Mouse (Mus musculus) layer of hippocampus, adult 2 months (tissue): ENCODE data around the gene 4930579F01Rik. TPM values are rescaled to one million over a fixed set of nuclear protein-coding genes. Genes with fewer than 3 reads are reported as not detected.
A peak's percentile ranks its signal among the peaks of the same experiment; 100 is the strongest.

Experiments used
- DNase-seq, 2 experiments: peaks; one replicate each; pipeline ENCODE4 v3.0.0; 2022; ENCODE audit warnings: low spot score in 2 of 2
- H3K27ac ChIP-seq: fragments of 200-600 bp; 2 replicates; pipeline ENCODE4 v1.8.1; 2022
- H3K4me3 ChIP-seq: fragments of 200-600 bp; 2 replicates; pipeline ENCODE4 v1.8.1; 2022; ENCODE audit warnings: mild to moderate bottlenecking
- CTCF ChIP-seq: fragments of 200-600 bp; conservative IDR thresholded peaks from 2 replicates; pipeline ENCODE4 v1.8.1; 2022; ENCODE audit warnings: antibody characterized with exemption, mild to moderate bottlenecking, moderate library complexity
- total RNA-seq, 2 experiments: library from RNA; stranded (reverse); gene quantifications; 2 replicates each; pipeline ENCODE4 v1.2.3; 2021

The 4930579F01Rik gene
- total RNA-seq, 2 experiments from 2014 or later: not detected

DNA sequence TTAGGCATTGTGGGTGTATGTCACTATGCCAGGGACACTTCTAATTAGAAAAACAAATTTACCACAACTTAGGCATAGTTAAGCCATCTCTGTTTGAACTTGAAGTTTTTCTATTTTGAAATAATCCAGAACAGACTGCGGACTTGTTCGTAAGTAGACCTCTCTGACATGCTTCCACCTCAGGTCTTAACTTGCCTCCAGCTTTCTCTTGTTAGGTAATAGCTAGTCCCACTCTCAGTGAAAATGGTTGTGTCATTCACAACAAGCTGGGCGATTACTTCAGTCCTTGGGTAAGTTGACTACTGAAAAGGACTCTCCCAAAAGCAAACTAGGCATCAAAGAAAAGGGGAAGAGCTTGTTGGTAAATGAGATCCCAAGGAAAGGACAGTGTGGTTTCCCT lies 15.2 kb upstream of the 4930579F01Rik start:
- no peak for DNase-seq
- Histone ChIP-seq H3K27ac (no peak overlapping the region), H3K4me3 (no peak overlapping the region)
- TF ChIP-seq CTCF: no peak

DNA sequence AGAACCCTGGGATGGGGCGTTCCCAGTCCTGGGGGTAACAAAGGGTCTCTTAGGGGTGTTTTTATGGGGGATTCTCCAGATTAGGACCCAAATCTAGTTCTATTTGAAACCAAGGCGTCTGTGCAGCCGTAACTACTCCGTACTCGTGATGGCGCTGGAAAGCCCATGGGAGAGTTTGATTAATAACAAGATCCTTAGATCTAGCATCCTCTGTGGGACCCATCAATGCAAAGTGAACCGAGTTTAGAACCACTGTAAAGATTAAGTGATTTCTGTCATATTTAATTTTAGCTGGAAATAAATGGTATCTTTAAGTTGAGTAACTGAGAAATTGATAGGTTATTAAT lies 5.1 kb upstream of the 4930579F01Rik start:
- no peak for DNase-seq
- Histone ChIP-seq H3K27ac (no peak overlapping the region), H3K4me3 (no peak overlapping the region)
- no peak for TF ChIP-seq CTCF

DNA sequence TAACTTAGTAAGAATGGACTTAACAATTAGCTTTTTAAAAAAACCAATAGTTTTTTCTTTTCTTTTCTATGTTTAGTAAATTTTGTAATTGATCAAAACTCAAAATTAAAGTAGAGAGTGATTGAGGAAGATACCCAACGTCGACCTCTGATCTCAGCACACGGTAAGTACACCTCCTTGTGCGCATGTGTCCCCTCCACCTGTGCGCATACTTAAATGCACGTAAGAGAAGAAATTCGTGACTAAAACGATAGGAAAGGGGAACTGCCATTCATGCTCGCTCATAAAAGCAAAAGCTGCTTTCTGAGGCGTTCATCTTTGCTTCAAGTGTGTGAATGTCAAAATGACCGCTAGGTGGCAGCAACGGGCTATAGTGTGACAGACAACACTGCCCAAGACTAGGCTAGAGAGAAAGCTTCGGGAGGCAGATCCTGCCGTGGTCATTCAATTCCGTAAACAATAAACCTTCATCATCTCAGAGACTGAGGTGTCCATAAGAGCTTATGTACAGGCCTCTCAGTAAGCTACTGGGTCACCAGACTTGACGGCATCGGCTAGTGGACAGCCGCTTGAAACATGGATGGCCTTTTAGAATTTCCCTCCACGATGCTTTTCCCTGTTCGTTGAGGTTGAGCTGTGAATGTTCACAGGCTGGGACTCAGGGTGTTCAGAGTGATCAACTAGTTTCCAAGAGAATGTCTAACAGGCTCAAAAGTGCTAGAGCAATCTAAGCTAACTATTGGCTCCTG lies 4.5 kb upstream of the 4930579F01Rik start:
- Histone ChIP-seq H3K27ac (no peak overlapping the region), H3K4me3 (peak overlapping the region; percentile 43)
- peak; percentile 84 to 94 for DNase-seq
- TF ChIP-seq CTCF: peak; percentile 95

DNA sequence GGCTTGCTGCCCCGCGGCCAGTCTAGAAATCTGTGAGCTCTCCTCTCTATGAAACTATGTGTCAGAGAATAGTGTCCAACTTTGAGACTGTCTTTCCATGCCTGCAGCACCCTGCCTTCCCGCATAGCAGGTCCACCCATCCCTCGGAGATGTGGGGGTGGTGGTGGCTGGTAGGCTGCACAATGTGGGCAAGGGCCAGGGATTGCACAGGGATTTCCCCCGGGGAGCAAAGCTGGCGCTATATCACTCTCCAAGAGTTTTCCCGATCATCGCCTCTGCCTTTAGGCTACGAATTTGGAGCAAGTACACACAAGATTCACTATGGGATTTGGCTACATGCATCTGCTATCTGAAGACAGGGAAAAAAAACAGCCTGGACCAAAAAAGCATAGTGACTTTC lies 3.9 kb upstream of the 4930579F01Rik start:
- TF ChIP-seq CTCF: no peak
- Histone ChIP-seq H3K27ac (no peak overlapping the region), H3K4me3 (no peak overlapping the region; the same call in 1 of the 2 replicates)
- DNase-seq: no peak

DNA sequence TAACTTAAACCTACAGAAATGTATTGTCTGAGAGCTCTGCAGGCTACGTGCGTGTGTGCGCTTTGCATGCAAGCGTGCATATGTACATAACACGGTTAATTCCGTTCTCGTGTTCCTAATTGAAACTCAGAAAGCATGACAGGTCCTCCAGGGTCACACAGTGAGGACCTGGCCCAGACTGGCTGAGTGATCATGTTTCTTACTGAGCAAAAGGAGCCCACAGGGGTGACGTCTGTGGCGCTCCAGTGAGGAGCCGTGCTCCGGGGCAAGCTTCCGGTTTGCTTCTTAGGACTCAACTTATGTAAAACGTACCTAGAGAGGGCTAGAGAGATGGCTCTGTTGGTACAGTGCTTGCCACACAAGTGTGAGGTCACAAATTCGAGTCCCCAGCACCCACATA lies 3.5 kb upstream of the 4930579F01Rik start:
- Histone ChIP-seq H3K4me3 (no peak overlapping the region), H3K27ac (no peak overlapping the region)
- no peak for DNase-seq
- TF ChIP-seq CTCF: no peak

DNA sequence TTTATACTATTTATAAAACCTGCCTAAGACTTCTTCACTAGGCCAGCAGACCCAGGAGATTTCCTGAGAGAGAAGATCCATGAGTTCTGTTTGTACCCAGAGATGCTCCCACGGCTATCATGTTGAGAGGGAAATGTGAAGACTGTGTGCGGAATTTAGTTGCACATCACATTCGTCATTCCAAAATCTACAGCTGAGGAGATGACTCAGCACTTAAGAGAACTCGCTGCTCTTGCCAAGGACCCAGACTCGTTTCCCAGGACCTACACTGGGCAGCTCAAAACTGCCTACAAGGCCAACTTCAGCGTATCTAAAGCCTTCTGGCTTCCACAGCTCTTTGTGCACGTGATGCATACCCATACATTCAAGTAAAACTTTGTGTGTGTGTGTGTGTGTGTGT lies 1.4 kb downstream of the 4930579F01Rik start:
- no peak for TF ChIP-seq CTCF
- Histone ChIP-seq H3K27ac (no peak overlapping the region), H3K4me3 (no peak overlapping the region)
- no peak for DNase-seq

DNA sequence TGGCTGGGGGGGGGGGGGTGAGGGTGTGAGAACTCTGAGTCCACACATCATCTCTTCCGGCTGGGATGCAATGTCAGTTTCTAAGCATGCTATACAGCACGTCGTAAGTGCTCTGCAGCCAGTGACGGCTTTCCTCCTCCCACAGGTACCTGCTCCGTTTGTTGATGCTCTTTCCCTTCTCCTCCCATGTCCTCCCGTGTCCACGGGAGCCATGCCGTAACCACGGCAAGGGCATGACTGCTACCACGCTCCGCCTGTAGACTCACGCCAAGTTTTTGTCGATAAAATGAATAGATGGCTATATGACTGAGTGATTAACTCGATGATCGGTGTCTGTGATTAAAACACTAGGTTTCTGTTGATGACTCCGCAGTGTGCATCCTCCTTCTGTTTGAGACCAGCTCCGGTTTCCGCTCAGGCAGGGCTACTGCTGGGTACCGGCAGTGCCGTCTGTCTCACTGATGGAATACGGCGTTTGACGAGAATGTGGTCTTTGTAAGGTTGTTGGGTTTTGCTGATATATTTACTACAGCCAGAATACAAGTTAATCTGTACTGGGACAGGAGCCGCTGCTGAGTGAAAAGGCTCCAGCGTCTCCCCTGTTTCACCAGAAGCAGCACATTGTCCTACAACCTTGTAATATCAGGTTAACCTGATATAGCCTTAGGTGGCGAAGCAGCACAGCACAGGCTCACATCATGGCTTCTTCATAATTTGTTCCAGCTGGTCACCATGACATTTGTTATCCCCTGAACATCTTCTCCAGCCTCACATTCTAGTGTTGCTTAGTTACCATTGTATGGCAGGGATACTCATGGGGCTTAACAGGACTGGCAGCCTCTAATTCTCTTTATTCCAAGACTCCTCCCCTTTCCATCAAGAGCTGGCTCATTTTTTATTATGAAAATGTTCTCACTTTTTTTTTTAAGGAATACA lies 7.4 kb downstream of the 4930579F01Rik start:
- DNase-seq: no peak
- no peak for TF ChIP-seq CTCF
- Histone ChIP-seq H3K4me3 (no peak overlapping the region), H3K27ac (no peak overlapping the region)

DNA sequence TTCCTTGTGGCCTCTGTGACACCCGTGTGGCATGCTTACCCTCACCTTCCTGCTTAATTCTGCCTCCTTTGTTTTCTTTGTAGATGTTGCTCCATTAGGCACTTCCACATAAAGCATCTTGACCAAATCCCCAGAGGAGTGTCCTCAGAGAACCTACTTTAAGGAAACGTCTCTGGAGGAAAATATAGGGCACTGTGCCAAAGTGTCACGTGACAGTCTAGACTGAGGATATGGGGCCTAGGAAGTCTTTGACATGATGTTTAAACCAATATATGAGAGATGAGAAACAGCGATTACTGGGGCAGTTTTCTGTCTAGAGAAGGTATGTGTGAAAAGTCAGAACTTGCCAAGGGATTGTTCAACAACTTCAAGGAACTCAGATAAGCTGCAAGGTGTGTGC lies 8.3 kb downstream of the 4930579F01Rik start:
- H3K27ac ChIP-seq: no peak overlapping the region
- no peak for TF ChIP-seq CTCF
- no peak for DNase-seq
- H3K4me3 ChIP-seq: no peak overlapping the region

DNA sequence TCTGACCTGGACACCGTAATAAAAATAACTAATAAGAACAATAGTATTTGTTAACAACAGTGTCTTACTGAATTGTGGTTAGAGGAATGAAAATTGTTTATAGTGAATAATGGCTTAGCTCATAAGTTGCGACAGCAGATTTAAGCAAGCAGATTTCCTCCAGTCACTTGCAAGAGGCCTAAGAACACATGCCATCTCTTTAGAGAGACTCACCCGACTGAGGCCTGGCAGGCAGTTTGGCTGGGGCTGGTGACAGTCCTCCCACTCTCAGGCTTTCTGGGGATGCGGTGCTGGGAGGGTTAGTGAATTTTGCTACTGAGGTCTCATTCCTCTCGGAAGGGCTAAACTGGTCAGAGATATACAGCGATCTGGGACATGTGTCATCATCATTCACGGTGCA lies 10.3 kb downstream of the 4930579F01Rik start:
- TF ChIP-seq CTCF: no peak
- H3K4me3 ChIP-seq: no peak overlapping the region

DNA sequence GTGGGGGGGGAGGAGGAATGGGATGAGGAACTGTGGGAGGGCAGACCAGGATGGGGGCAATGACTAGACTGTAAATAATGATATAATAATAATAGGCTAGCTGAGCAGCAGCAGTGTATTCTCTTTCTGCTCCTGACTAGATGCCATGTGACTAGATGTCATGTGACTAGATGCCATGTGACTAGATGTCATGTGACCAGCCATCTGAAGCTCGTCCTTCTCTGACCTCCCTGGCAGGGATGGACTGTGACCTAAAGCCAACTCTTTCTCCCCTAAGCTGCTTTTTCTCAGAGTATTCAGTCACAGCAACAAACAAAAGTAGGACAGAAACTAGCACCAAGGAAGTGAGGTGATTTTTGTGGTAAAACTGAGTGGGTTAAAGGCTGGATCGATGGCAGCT lies 11.6 kb downstream of the 4930579F01Rik start:
- Histone ChIP-seq H3K4me3 (no peak overlapping the region), H3K27ac (no peak overlapping the region)
- TF ChIP-seq CTCF: no peak
- no peak for DNase-seq

More for the DNA sequence above, 10.3 kb downstream of the 4930579F01Rik start:
- DNase-seq: no peak
- H3K27ac ChIP-seq: no peak overlapping the region

DNA sequence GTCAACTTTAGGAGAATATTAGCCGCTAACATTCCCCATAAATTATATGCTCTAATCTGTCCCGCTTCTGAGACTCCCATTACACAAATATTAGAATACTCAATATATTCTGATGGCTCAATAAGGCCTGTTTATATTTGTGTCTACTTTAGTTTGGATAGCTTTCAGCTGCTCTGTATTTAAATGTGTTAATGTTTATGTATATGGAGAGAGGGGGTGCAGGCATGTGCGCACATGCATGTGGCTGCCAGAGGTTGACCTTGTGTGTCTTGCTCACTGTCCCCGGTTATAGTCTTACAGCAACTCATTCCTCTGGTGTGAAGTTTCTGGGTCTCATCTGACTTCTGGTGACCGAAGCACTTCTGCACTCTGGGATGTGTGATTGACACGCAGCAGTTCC lies 18.1 kb downstream of the 4930579F01Rik start:
- H3K27ac ChIP-seq: no peak overlapping the region
- no peak for DNase-seq
- TF ChIP-seq CTCF: no peak
- no peak overlapping the region for H3K4me3 ChIP-seq

DNA sequence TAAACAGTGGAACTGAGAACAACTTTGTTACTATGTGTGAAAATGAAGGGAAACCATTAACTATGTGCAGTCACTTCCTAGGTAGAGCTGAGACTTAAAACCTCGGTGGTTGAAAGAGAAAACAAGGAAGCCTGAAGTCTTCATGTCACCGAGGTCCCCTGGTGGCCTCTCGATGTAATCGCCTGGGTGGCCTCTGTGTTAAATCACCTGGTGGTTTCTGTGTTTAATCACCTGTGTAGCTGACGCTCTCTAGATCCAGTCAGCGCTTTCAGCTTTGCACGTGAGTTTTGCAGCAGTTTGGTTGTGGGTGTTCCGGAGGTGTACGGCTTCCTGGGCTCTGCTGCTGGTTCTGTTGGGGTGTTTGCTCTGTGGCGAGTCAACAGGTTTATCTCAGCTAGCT lies 20.3 kb downstream of the 4930579F01Rik start:
- TF ChIP-seq CTCF: peak; percentile 55
- H3K27ac ChIP-seq: no peak overlapping the region
- DNase-seq: no peak

DNA sequence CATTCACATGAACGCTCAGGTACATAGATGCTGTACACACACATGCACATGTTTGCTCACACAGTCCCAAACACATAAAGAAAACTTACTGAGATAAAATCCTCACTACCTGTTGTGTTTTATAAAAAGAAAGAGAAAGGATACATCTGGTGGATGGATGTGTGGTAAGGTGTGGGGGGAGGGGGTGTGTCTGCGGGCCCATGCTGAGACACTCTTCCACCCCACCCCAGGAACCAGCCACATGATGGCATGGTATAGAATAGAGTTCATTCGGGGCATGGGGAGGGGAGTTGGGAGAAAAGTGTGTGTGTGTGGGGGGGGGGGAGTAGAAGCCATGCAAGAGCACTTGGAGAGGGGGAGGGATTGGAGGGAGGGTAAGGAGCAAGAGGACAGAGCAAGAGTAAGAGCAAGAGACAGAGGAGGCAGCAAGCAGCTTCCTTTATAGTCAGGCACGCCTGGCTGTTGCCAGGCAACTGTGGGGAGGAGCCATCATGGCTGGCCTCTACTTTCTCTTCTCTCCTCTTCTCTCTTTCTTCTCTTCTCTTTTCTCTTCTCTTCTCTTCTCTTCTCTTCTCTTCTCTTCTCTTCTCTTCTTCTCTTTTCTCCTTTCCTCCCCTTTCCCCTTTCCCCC lies 31.0 kb downstream of the 4930579F01Rik start:
- no peak overlapping the region for H3K4me3 ChIP-seq
- DNase-seq: no peak
- TF ChIP-seq CTCF: no peak

More for the DNA sequence above, 20.3 kb downstream of the 4930579F01Rik start:
- H3K4me3 ChIP-seq: no peak overlapping the region

DNA sequence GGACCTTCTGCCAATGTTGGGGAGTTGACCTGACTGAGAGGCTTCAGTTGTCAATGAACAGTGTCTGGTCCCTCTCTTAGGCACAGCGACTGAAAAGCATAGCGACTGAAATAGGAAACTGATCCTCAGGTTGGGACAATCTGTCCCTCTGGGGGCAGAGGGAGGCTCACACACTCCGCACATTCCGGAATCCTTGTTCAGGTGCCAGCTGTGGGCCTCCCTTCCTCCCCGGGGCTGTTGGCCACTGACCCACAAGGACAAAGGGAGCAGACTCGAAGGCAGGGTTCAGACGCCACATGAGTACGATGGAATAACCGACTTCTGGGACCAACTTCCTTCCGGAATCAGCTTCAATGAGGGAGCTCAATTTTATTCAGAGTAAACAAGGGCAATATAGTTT lies 32.0 kb downstream of the 4930579F01Rik start:
- Histone ChIP-seq H3K4me3 (no peak overlapping the region), H3K27ac (no peak overlapping the region)
- TF ChIP-seq CTCF: no peak
- no peak for DNase-seq

More for the DNA sequence above, 31.0 kb downstream of the 4930579F01Rik start:
- no peak overlapping the region for H3K27ac ChIP-seq
